Mouse (Mus musculus) embryonic fibroblast, embryonic 13.5 days (primary cell): ENCODE results near the gene Hand2.

Experiments used
- CTCF ChIP-seq: IDR thresholded peaks from 2 replicates; pipeline ENCODE4 v1.5.1; 2011; ENCODE audit warnings: mild to moderate bottlenecking, control low read depth, low read length, moderate library complexity, borderline replicate concordance; ENCODE audit not compliant: insufficient read depth
- POLR2A ChIP-seq: IDR thresholded peaks from 2 replicates; pipeline ENCODE4 v1.6.1; 2011; ENCODE audit warnings: low read depth, mild to moderate bottlenecking, control low read depth, low read length, moderate library complexity

DNA sequence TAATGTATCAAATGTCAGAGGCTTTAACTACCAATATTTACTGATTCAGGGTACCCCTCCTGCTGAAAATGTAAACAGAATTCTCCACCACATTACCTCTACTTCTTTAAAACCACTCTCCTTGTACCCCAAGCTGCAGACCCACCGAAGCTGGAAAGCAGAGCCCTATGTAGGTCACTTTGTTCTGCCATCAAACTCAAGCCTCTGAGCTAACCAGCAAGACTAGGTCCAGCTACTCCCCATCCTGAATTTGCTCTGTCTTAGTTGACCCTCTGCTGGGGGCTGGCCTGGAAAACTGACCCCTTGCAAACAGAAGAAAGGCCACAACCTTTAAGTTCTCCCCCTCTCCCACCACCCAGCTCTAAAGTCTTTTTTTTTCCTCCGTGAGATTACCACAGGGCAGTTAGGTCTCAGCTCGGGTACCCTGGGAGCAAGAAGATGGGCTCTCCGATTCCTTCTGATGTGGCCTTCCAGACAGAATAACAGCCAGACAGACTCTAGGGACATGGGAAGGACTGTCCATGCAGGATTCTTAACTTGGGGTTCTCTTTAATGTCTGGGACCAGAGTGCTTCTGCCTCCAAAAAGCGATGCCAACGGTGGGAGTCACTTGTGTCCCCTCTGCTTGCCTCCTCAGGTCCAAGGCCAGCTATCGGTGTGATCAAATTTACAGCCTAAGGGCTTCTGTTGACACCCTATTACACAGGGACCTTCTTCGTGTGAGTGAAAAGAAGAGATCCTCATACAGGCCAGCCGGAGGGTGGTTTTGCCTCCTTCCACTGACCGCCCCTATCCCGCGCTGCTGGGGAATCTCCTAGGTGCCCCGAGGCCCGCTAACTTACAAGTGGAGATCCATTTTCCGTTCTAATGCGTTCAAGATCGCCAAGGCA, 1.4 kb upstream of the Hand2 start:
- no peak for TF ChIP-seq CTCF
- no peak for TF ChIP-seq POLR2A
